Mouse (Mus musculus): ENCODE measurements around the gene Nfia. TPM values are rescaled to one million over a fixed set of nuclear protein-coding genes. Genes with fewer than 3 reads are reported as not detected.

The Nfia gene
- polyA plus RNA-seq, 1 experiment from 2014 or later: 52.9 TPM

DNA sequence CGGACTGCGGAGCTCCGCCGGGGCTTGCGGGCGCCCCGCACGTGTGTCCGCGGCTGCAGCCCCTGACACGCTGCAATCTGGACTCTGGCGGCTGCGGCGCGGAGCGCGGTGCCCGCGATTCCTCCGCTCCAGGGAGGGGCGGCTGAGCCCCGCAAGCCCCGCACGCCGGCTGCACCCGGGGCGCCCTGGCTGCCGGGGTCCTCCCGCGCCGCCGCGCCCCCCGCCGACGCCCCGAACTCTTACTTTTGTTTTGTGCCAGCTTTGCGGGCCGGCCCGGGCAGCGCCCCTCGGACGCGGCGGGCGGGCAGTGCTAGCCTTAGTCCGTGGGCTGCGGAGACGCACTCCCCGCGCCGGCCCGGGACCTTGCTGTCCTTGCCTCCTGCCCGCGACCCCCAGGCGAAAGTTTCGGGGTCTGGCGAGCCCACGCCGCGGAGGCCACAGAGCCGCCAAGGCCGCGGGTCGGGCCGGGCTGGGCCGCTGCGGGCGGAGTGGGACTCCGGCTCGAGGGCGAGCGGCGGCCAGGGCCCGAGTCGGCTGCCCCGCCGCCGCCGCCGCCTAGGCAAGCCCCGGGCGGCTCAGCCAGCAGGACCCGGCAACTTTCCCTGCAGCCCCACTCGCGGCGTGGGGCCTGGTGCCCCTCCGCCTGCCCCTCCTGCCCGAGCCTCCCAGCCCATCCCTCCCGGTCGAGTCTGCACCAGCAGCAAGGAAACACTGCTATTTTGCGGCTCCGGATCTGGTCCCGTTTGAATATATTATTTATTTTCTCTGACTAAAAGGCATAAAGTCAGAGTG, 5.9 kb downstream of the Nfia start:
- 0% methylated on average over 75 of the region's 94 CpGs for WGBS
- H3K4me3 ChIP-seq (ENCODE audit: low read length): peak overlapping the region; percentile 90
- peak overlapping the region; percentile 95 for H3K27ac ChIP-seq (ENCODE audit: low read length)
- no peaks in the 10 kb centered on the region for H3K27me3 ChIP-seq (ENCODE audit: control insufficient read depth, insufficient read depth, low read depth, low read length)
- H3K4me2 ChIP-seq (ENCODE audit: low read depth, low read length): peak overlapping the region; percentile 67
- H3K36me3 ChIP-seq (ENCODE audit: control insufficient read depth, insufficient read depth, low read length): peaks cover 5% of the 10 kb centered on the region
- H3K9me3 ChIP-seq (ENCODE audit: control insufficient read depth, low read length): no peaks in the 10 kb centered on the region
- H3K9ac ChIP-seq (ENCODE audit: low read length): peak overlapping the region; percentile 99
- 0 out of 2 replicates have a peak, but pooled peaks have one; percentile 10 for ATAC-seq (ENCODE audit: low read depth)
- peaks cover 21% of the 10 kb centered on the region for H3K4me1 ChIP-seq (replicated peaks; ENCODE audit: control insufficient read depth, insufficient read depth, low read length)

DNA sequence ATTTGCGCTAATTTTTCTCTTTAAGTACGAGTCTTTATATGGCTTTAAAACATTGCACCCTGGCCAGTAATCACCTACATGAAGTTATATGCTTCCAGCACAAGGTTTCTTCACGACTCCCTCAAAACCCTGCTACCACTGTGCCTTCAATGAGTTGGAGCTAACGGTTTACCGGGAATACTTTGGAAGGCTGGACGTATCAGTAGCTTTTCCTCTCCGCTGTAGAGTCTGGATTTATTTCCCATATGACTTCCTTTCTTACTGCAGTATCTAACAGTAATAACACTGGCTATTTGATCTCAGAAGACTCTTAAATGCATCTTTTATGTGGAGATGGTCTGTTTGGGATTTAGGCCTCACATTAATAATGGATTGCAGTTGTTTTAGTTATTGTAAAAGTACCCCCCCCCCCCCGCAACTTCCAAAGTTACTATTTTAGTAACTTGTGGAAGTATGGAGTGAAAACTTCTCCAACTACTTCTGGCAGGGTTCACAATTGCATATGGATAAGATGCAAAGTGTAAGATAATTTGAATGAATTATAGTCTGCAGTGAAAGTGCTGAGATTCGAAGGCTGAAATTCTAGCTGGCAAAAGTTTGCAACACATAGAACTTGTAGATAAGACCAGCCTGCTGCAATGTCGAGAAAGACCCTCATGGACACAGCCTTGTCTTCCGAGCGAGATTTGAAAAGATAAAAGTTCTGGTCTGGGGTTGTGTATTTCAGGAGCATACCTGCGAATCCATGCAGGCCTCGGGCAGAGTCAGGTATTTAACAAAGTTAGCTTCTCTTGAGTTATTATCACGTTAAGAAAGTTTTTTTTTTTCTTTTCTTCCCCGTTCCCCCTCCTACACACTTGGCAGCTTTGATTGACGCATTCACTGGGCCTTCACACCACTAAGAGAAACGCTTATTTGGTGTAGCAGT, 6.7 kb downstream of the Nfia start:
- H3K27ac ChIP-seq (ENCODE audit: low read length): peak overlapping the region; percentile 95

DNA sequence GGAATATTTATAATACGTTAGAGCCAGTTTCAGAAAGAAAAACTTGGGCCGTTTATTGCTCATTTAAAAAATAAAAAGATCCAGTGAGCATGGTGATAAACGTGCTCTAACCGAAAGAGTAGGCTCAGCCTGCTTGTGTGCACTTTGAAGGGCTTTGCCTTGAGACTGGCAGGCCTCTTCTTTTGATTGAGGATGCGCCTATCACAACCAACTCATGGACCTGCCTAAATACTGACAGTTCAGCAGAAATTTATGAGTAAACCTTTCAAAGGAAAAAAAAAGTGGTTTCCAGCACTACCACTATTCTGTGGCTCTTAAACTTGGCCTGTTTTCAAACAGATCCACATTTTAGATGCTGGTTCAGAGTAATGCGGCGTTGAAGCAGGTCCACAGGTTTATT, 7.5 kb downstream of the Nfia start:
- Histone ChIP-seq H3K36me3 (ENCODE audit: control insufficient read depth, insufficient read depth, low read length) (peaks cover 11% of the 10 kb centered on the region), H3K27ac (ENCODE audit: low read length) (no peak overlapping the region; the same call in 1 of the 2 replicates), H3K9ac (ENCODE audit: low read length) (peak overlapping the region; percentile 27; the same call in 1 of the 2 replicates), H3K27me3 (ENCODE audit: control insufficient read depth, insufficient read depth, low read depth, low read length) (no peaks in the 10 kb centered on the region), H3K9me3 (ENCODE audit: control insufficient read depth, low read length) (no peaks in the 10 kb centered on the region), H3K4me1 (replicated peaks; ENCODE audit: control insufficient read depth, insufficient read depth, low read length) (peaks cover 12% of the 10 kb centered on the region), H3K4me2 (ENCODE audit: low read depth, low read length) (peak overlapping the region; percentile 67), H3K4me3 (ENCODE audit: low read length) (peak overlapping the region; percentile 90)
- WGBS: 51% methylated on average over 7 of the region's 7 CpGs
- ATAC-seq (ENCODE audit: low read depth): no peak

More for the DNA sequence above, 6.7 kb downstream of the Nfia start:
- Histone ChIP-seq H3K4me2 (ENCODE audit: low read depth, low read length) (peak overlapping the region; percentile 67), H3K4me3 (ENCODE audit: low read length) (peak overlapping the region; percentile 90), H3K9me3 (ENCODE audit: control insufficient read depth, low read length) (no peaks in the 10 kb centered on the region), H3K27me3 (ENCODE audit: control insufficient read depth, insufficient read depth, low read depth, low read length) (no peaks in the 10 kb centered on the region), H3K36me3 (ENCODE audit: control insufficient read depth, insufficient read depth, low read length) (peaks cover 9% of the 10 kb centered on the region), H3K4me1 (replicated peaks; ENCODE audit: control insufficient read depth, insufficient read depth, low read length) (peaks cover 14% of the 10 kb centered on the region; the same call in 1 of the 2 replicates), H3K9ac (ENCODE audit: low read length) (peak overlapping the region; percentile 99)
- no peak for ATAC-seq (ENCODE audit: low read depth)
- WGBS: 12% methylated on average over 18 of the region's 18 CpGs

DNA sequence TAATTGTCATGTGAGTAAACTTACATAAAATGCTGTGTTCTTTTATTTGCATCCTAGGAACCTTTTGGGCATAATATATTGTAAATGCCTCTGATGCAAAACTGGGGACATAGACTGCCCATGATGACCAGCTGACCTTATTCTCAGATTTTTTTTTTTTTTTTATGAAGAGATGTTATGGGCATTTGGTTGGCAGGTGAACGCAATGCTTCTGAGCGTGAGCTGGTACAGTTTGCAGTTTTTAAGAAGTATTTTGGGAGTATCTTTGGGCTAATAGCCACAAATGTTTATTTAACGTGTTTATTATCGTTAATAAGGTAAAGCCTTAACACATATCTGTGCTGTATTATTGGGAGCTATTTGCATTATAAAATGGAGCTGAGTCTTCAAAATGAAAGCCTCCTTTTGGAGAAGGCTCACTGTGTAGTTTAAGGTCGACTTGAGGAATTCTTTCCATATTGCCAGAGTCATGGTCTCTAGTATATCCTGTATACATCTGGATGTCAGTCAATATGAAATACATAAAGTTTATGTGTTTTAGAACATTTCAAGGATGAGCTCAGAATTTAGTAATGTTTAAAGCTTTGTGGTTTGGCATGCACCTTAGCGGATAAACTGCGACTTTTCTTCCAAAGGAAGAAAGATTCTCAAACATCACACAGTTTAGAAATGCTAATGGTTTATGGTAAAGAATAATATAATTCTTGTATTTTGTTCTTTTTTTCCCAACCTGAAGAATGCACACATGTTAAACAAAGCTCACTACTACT, 8.3 kb downstream of the Nfia start:
- H3K27me3 ChIP-seq (ENCODE audit: control insufficient read depth, insufficient read depth, low read depth, low read length): no peaks in the 10 kb centered on the region
- no peak overlapping the region for H3K4me3 ChIP-seq (ENCODE audit: low read length)
- no peaks in the 10 kb centered on the region for H3K9me3 ChIP-seq (ENCODE audit: control insufficient read depth, low read length)
- H3K4me2 ChIP-seq (ENCODE audit: low read depth, low read length): 0 out of 2 replicates have a peak overlapping the region, but pooled peaks have one; percentile 30
- no peak overlapping the region for H3K27ac ChIP-seq (ENCODE audit: low read length)
- 72% methylated on average over 7 of the region's 7 CpGs for WGBS
- no peak overlapping the region for H3K9ac ChIP-seq (ENCODE audit: low read length)
- ATAC-seq (ENCODE audit: low read depth): no peak
- H3K36me3 ChIP-seq (ENCODE audit: control insufficient read depth, insufficient read depth, low read length): peaks cover 17% of the 10 kb centered on the region
- H3K4me1 ChIP-seq (replicated peaks; ENCODE audit: control insufficient read depth, insufficient read depth, low read length): peaks cover 15% of the 10 kb centered on the region

DNA sequence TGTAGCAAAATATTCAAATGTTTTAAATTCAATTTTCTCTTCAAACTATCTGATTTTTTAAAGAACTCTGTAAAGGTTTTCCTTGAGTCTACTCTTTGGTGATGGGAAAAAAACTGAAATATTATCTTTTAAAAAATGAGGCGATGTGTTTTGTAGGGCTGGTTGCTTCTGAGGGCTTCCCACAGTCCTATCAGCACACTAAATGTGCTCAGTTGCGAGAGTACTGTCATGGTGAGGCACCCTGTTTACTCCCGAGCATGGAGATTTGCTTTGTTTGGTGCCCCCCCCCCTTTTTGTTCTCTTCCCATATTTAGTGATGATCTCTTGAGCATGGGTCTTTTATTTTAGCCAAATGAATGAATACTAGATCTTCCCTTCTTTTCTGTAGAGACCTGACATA, 9.5 kb downstream of the Nfia start:
- Histone ChIP-seq H3K27ac (ENCODE audit: low read length) (no peak overlapping the region), H3K9ac (ENCODE audit: low read length) (no peak overlapping the region), H3K27me3 (ENCODE audit: control insufficient read depth, insufficient read depth, low read depth, low read length) (no peaks in the 10 kb centered on the region), H3K36me3 (ENCODE audit: control insufficient read depth, insufficient read depth, low read length) (peaks cover 18% of the 10 kb centered on the region), H3K9me3 (ENCODE audit: control insufficient read depth, low read length) (no peaks in the 10 kb centered on the region), H3K4me3 (ENCODE audit: low read length) (no peak overlapping the region), H3K4me2 (ENCODE audit: low read depth, low read length) (no peak overlapping the region), H3K4me1 (replicated peaks; ENCODE audit: control insufficient read depth, insufficient read depth, low read length) (peaks cover 13% of the 10 kb centered on the region; the same call in 1 of the 2 replicates)
- ATAC-seq (ENCODE audit: low read depth): no peak
- 84% methylated on average over 3 of the region's 3 CpGs for WGBS

DNA sequence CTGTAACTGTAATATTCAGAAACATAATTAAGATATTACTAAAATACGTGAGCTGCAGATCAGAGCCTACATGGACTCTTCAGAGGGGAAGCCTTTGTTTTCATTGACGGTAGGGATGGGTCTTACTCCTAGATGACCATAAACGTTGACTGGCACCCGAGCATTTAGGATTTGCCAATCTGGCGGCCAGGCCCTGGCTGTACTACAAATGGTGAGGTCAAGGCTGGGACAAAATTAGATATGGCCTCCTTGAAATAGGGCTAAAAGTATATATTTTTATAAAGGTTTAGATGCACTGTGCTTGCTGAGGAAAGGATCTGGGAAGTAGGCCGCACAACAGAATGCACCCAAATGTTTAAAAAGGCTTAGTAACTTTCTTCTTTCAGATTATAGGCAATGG, 10.0 kb downstream of the Nfia start:
- no peak overlapping the region for H3K9ac ChIP-seq (ENCODE audit: low read length)
- no peak overlapping the region for H3K4me3 ChIP-seq (ENCODE audit: low read length)
- H3K4me2 ChIP-seq (ENCODE audit: low read depth, low read length): no peak overlapping the region
- ATAC-seq (ENCODE audit: low read depth): no peak
- H3K9me3 ChIP-seq (ENCODE audit: control insufficient read depth, low read length): no peaks in the 10 kb centered on the region
- WGBS: 90% methylated on average over 6 of the region's 6 CpGs
- no peak overlapping the region for H3K27ac ChIP-seq (ENCODE audit: low read length)
- peaks cover 17% of the 10 kb centered on the region; the same call in 1 of the 2 replicates for H3K4me1 ChIP-seq (replicated peaks; ENCODE audit: control insufficient read depth, insufficient read depth, low read length)
- H3K36me3 ChIP-seq (ENCODE audit: control insufficient read depth, insufficient read depth, low read length): peaks cover 18% of the 10 kb centered on the region
- no peaks in the 10 kb centered on the region for H3K27me3 ChIP-seq (ENCODE audit: control insufficient read depth, insufficient read depth, low read depth, low read length)

DNA sequence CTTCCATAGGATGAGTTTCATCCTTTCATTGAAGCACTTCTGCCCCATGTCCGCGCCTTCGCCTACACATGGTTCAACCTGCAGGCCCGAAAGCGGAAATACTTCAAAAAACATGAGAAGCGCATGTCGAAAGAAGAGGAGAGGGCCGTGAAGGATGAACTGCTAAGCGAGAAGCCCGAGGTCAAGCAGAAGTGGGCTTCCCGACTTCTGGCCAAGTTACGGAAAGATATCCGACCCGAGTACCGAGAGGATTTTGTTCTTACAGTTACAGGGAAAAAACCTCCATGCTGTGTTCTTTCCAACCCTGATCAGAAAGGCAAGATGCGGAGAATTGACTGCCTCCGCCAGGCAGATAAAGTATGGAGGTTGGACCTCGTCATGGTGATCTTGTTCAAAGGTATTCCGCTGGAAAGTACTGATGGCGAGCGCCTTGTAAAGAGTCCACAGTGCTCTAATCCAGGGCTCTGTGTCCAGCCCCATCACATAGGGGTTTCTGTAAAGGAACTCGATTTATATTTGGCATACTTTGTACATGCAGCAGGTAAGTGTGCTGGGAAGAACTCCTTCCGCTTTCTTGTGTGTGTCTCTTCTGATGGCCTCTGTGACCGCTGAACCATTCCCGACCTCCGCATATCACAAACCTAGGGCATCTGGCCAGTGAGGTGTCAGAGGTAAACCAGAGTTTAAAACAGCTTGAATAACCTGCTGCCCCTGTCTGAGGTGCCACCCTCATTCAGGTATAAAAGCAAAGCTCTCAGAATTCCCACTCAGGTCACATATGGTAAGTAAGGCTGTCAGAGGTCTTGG, 10.7 kb downstream of the Nfia start:
- Histone ChIP-seq H3K27me3 (ENCODE audit: control insufficient read depth, insufficient read depth, low read depth, low read length) (no peaks in the 10 kb centered on the region), H3K4me3 (ENCODE audit: low read length) (no peak overlapping the region), H3K36me3 (ENCODE audit: control insufficient read depth, insufficient read depth, low read length) (peaks cover 18% of the 10 kb centered on the region), H3K9me3 (ENCODE audit: control insufficient read depth, low read length) (no peaks in the 10 kb centered on the region), H3K9ac (ENCODE audit: low read length) (no peak overlapping the region), H3K27ac (ENCODE audit: low read length) (no peak overlapping the region), H3K4me1 (replicated peaks; ENCODE audit: control insufficient read depth, insufficient read depth, low read length) (peaks cover 19% of the 10 kb centered on the region; the same call in 1 of the 2 replicates), H3K4me2 (ENCODE audit: low read depth, low read length) (no peak overlapping the region)
- no peak for ATAC-seq (ENCODE audit: low read depth)
- WGBS: 93% methylated on average over 26 of the region's 26 CpGs

DNA sequence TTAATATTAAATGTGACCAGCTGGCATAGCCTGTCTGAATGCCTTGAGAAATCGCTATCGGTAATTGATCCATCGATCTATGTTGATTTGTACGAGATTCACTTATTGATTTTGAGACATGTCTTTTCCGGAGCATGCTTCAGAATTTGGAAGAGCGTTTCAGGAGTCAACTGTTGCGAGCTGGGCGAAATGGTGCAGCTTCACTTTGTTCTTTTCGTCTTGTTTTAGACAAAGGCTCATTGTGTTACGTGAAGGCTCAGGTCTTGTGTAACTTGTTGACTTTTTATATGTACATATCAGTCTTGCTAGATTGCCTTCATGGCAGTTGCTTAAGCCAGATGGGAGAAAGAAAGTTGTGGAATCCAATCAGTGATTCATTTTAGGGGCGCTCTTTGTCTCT, 11.7 kb downstream of the Nfia start:
- Histone ChIP-seq H3K9ac (ENCODE audit: low read length) (no peak overlapping the region), H3K27ac (ENCODE audit: low read length) (no peak overlapping the region), H3K4me3 (ENCODE audit: low read length) (no peak overlapping the region), H3K36me3 (ENCODE audit: control insufficient read depth, insufficient read depth, low read length) (peaks cover 18% of the 10 kb centered on the region), H3K4me2 (ENCODE audit: low read depth, low read length) (no peak overlapping the region), H3K4me1 (replicated peaks; ENCODE audit: control insufficient read depth, insufficient read depth, low read length) (peaks cover 25% of the 10 kb centered on the region), H3K27me3 (ENCODE audit: control insufficient read depth, insufficient read depth, low read depth, low read length) (no peaks in the 10 kb centered on the region), H3K9me3 (ENCODE audit: control insufficient read depth, low read length) (no peaks in the 10 kb centered on the region)
- no peak for ATAC-seq (ENCODE audit: low read depth)
- 72% methylated on average over 11 of the region's 11 CpGs for WGBS
